In the genomic region with DNA sequence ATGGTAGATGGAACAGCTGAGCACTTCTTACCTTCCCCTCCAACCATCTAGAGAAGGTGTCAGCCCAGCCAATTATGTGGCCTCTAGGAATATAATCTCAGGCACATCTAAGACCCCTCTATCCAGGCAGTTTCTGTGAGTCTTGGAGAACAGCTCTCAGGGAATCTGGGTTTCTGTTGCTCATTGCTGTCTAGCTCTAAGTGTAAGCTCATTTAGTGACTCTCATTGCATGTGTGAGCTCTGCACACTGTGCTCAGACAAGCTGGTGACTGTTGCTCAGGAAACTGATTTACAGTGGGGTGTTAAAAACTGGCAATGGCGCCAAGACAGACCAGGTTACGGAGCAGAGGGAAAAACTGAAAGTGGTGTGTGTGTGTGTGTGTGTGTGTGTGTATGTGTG, we compare ENCODE assay signal across 36 mouse cellular contexts. TPM values are rescaled to one million over a fixed set of nuclear protein-coding genes. Genes with fewer than 3 reads are reported as not detected.
"Had no signal": no experiment of that assay in that cellular context is flagged by ENCODE, and none has a peak within 500 bp of the region (broad histone marks: within the 10 kb centered on the region; RNA-seq: fewer than 3 reads in every experiment).

No protein-coding gene starts in this region.

- H3K36me3 ChIP-seq: heart, embryonic 10.5 days; heart, embryonic 12.5 days; hindbrain, embryonic 10.5 days; hindbrain, embryonic 12.5 days; intestine, embryonic 15.5 days; limb, embryonic 10.5 days; limb, embryonic 12.5 days; liver, embryonic 13.5 days; liver, embryonic 15.5 days had no signal

- DNase-seq: gastrocnemius, postnatal 14 days; gastrocnemius, postnatal 36 days; heart, postnatal 10 days; heart, postnatal 4 days; kidney, adult 18-20 months; kidney, adult 8-10 months; kidney, postnatal 10 days; kidney, postnatal 25 days; kidney, postnatal 4 days; liver; liver, embryonic 13.5 days had no signal

- H3K4me2 ChIP-seq: heart, embryonic 12.5 days; hindbrain, embryonic 12.5 days; hindbrain, embryonic 14.5 days; intestine, embryonic 15.5 days; limb, embryonic 12.5 days; liver, embryonic 11.5 days; liver, embryonic 13.5 days; liver, embryonic 15.5 days had no signal

- H3K27me3 ChIP-seq: heart, embryonic 12.5 days; hindbrain, embryonic 12.5 days; intestine, embryonic 15.5 days; limb, embryonic 12.5 days; liver, embryonic 13.5 days; liver, embryonic 15.5 days had no signal

- H3K27ac ChIP-seq: heart, embryonic 10.5 days; hindbrain, embryonic 10.5 days; hindbrain, embryonic 12.5 days; hindbrain, embryonic 14.5 days; intestine, embryonic 15.5 days; left cerebral cortex, adult 2 months; limb, embryonic 10.5 days; limb, embryonic 12.5 days; liver, embryonic 13.5 days; liver, embryonic 15.5 days had no signal

- H3K9ac ChIP-seq: heart, embryonic 12.5 days; hindbrain, embryonic 12.5 days; hindbrain, embryonic 14.5 days; intestine, embryonic 15.5 days; limb, embryonic 12.5 days; liver, embryonic 13.5 days; liver, embryonic 15.5 days had no signal

- H3K9me3 ChIP-seq: heart, embryonic 10.5 days; heart, embryonic 12.5 days; hindbrain, embryonic 10.5 days; hindbrain, embryonic 12.5 days; intestine, embryonic 15.5 days; limb, embryonic 10.5 days; limb, embryonic 12.5 days; liver, embryonic 13.5 days; liver, embryonic 15.5 days had no signal

- ATAC-seq: hindbrain, embryonic 16.5 days; intestine, embryonic 15.5 days; intestine, postnatal 0 days had no signal

- H3K4me3 ChIP-seq: heart, embryonic 10.5 days; heart, embryonic 12.5 days; hindbrain, embryonic 10.5 days; hindbrain, embryonic 12.5 days; intestine, embryonic 15.5 days; left cerebral cortex, adult 2 months; limb, embryonic 10.5 days; limb, embryonic 12.5 days; liver, embryonic 13.5 days; liver, embryonic 15.5 days had no signal

- H3K4me1 ChIP-seq: heart, embryonic 10.5 days; heart, embryonic 12.5 days; intestine, embryonic 15.5 days; limb, embryonic 10.5 days; limb, embryonic 12.5 days; liver, embryonic 15.5 days had no signal

RNA-seq across cellular contexts. Expression of gene Il21, which starts 59.5 kb away (rescaled TPM):
- total RNA-seq: gastrocnemius, adult 18-20 months; gastrocnemius, adult 8-10 months; gastrocnemius, postnatal 14 days; gastrocnemius, postnatal 36 days; heart, adult 8-10 months; heart, postnatal 10 days; heart, postnatal 25 days; heart, postnatal 4 days; left cerebral cortex, postnatal 36 days had no signal
- polyA plus RNA-seq: frontal cortex, adult 2 months; gonadal fat pad, adult 2 months; heart, embryonic 10.5 days; heart, embryonic 12.5 days; heart, embryonic 14.5 days; heart, embryonic 16.5 days; hindbrain, embryonic 10.5 days; hindbrain, embryonic 12.5 days; hindbrain, embryonic 14.5 days; hindbrain, embryonic 16.5 days; intestine, embryonic 15.5 days; intestine, postnatal 0 days; kidney, embryonic 14.5 days; kidney, embryonic 16.5 days; limb, embryonic 10.5 days; limb, embryonic 12.5 days; limb, embryonic 14.5 days; liver, embryonic 11.5 days; liver, embryonic 13.5 days; liver, embryonic 15.5 days had no signal
